Mouse (Mus musculus) liver, adult (tissue): ENCODE data around the gene Socs1.

ENCODE experiments used
- GATA4 ChIP-seq: IDR thresholded peaks from 2 replicates; pipeline ENCODE4 v1.6.1; 2014; ENCODE audit warnings: mild to moderate bottlenecking, low read length; ENCODE audit not compliant: insufficient replicate concordance

Gene Socs1

DNA sequence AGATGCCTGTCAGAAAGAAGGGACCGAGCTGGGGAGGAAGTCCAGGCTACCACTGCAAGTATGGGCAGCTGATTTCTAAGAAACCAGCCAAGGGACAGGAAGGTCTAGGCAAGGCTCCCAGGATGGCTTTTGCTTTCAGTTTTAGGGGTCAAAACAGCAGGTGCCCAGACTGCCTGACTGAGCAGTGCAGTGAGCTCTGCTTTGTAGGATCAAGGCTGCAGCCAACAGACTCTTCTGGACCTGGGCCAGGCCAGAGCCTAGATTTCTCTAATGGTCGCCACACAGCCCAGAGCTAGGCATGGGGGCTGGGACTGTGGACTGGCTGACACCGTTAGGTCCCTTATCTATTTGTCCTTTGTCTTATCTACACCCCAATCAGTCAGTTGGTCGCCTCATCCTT lies 10.6 kb downstream of the Socs1 start:
- no peak for TF ChIP-seq GATA4

DNA sequence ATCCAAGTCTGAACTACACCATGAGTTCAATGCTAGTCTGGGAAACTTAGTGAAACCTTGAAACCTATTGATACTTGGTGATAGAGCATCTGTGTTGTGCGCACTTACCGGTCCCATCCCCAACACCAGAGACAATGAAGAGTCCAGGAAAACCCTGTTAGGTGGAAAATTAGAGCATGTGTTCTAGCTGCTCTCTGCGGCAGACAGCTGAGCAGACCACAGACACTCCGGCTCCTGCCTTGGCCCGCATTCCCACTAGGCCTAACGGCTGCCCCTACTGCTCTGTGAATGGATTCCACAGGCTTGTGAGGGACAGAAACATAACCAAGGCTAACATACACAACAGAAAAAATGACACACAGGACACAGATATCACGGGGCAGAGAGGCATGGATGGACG lies 11.8 kb downstream of the Socs1 start:
- TF ChIP-seq GATA4 = no peak

DNA sequence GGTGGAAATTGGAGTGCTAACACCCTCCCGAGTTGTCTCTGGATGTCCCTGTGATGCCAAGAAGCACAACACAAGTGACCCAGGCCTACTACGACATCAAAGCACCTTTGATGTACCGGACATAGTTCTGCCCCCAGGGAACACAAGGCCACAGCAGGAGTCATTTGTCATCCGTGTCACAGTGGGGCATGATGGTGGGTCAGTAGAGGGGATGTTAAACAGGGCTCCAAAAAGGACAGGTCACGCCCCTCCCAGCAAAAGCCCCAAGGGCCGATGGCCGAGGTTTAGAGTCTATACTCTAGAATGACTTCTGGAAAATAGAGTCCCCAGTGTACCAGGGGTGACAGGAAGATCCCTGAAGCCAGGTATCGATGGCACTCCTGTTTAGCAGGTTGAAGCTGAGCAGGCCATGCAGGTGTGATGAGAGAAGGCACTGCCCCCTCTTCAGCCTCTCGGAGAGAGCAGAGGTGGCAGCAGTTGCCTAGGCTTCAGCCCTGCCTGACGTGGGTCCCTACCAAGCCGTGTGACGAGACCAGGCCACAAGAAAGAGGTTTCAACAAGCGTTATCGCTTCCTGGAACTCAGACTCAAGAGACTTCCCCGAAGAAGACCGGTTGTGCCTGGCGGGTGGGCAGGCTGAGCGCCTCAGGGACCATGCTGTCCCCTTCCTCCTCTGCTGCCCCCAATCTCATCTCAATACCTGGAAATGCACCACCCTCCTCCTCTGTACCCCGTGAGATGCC lies 13.4 kb downstream of the Socs1 start:
- no peak for TF ChIP-seq GATA4

DNA sequence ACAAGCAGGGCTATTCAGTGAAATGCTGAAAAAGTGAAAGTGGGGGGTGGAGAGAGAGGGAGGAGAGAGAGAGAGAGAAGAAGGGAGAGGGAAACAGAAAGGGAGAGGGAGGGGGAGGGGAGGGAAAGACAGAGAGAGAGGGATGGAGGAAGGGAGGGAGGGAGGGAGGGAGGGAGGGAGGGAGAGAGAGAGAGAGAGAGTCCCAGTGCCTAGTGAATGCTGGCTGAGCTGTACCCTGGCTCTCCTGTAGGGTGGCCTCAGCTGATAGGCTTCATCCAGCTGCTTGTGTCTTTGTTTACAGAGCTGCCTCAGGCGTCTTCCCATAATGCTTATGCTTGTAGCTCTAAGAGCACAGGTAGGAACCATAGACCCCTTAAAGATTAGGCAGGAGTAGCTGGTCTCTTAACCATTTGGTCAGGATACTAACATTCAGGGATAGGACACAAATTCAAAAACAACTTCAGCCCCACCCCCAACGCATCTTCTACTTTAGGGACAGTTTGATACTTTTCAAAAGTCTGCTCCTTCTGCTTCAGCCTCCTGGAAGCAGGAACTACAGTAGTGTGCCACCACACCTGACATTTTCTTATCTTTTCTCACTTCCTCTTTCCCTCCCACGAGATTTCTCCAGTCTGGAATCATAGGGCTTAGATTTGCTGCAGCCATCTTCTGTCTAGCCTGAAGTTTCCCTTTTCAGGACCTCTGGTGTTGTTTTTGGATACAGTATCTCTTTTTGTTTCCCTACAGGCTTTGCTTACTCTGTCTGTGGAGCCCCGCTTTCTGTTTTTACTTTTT lies 14.6 kb downstream of the Socs1 start:
- no peak for TF ChIP-seq GATA4

DNA sequence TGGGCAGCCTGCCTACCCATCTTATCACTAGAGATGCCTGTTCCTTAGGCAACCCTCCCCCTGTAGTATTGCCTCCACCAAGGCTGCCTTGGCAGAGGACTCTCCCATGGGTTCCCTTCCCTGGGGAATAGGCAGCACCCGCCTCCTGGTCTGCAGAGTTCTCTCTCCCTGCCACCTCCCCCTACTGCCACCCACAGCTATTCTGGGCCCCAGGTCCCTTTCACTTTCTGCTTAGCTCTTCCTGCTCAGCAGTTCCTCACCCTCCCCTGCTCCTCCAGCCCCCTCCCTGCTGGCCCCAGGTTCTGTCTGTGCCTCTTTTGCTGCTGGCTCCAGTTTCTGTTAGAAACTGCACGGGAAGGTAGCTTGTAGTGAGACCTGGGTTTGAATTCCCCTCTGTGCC lies 15.7 kb downstream of the Socs1 start:
- TF ChIP-seq GATA4 = no peak

DNA sequence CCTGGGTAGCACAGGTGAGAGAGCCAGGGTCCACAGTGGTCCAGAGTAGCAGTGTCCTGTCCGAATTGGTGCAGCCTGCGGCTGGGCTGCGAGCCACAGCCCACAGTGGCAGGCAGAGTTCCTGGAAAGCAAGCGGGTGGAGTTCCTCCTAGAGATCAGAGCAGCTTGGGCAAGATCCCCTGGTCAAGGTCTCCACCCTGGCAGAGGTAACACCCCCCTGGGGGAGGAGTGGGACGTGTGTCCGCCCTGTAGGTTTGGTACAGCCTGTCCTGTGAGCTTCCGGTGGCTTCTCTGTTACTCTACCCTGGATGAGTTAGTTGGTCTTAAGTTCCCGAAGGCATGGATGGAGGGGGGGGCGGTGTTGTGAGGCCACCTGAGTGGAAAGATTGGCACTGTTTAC lies 16.5 kb downstream of the Socs1 start:
- TF ChIP-seq GATA4 = no peak

DNA sequence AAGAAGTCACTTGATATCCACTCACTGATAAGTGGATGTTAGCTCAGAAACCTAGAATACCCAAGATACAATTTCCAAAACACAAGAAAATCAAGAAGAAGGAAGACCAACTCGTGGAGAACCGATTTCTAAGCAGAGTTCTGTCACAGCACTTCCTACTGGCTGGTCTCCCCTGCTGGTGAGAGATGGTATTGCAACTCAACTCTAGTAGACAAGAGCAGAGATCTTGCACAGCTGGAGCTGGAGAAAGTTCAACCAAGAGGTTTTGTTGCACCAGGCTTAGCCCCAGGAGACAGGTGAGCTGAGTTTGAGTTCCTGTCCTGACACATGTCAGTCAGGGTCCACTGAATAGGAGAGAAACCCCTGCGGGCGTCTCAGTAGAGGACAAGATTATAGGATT lies 18.2 kb downstream of the Socs1 start:
- no peak for TF ChIP-seq GATA4

DNA sequence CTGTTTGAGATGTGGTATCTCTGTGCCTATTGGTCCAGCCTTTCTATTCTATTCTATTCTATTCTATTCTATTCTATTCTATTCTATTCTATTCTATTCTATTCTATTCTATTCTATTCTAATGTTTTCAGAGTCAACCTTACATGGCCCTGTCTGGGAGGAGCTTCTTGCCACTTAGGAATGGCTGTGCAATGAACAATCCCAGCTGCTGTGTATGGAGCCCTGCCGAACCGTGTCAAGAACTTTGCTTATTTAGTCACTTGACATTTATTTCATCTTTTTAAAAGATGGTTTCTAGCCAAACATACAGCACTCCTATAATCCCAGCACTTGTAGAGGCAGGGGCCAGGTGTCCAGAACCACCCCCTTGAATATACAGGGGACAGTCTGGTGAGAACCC lies 21.0 kb downstream of the Socs1 start:
- TF ChIP-seq GATA4 = no peak

DNA sequence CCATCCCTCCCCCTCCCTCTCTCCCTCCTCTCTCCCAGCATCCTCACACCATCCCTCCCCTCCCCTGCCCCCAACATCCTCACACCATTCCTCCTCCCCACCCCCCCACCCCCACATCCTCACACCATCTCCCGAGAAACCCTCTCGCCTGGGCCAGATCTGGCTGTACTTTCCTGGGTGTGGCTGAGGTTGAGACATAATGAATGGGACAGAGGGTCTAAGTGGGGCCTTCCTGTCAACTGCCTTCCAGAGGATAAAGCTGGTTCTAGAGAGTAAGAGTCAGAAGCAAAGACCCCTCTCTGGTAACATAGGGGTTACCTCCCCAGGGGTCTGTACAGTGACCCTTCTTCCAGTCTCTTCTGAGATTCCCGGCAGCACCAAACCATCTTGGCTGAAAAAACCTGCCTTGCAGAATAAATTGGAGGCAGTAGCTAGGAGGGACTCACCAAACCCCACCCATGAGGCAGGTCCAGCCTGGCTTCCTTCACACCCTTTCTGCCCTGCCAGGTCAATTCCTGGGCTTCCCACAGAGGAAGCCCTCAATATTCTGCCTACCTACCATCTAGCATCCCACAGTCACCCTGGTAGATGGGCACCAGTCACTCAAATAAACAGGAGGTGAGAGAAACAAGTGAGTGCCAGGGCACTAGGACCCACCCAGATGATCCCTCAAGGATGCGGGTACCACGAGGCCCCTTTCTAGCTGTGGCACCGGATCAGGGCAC lies 21.6 kb downstream of the Socs1 start:
- no peak for TF ChIP-seq GATA4

DNA sequence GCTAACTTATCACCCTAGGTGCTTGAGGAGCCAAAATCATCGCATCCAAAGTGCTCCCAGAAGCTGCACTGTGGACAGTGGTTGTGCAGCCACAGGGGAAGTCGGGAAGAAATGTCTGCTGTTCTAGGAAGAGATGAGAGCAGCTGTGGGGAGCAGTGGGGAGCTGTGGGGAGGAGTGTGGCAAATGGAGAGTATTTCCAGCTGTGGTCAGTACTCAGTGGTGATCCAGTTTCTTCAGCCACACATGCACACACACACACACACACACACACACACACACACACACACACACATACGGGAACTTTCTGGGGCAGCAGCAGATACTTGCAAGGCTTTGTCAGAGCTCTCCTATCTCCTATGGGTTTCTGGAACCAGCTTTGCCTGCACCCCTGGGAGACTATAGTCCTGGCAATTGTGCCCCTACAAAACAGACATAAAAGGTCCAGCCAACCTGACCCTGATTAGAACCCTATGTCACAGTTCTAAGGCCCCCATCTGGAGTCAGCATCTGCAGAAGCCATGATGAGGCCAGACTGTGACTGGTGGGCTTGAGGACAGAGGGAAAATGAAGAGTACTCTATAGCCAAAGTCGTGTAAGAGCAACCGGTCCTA lies 22.7 kb downstream of the Socs1 start:
- TF ChIP-seq GATA4 = no peak

DNA sequence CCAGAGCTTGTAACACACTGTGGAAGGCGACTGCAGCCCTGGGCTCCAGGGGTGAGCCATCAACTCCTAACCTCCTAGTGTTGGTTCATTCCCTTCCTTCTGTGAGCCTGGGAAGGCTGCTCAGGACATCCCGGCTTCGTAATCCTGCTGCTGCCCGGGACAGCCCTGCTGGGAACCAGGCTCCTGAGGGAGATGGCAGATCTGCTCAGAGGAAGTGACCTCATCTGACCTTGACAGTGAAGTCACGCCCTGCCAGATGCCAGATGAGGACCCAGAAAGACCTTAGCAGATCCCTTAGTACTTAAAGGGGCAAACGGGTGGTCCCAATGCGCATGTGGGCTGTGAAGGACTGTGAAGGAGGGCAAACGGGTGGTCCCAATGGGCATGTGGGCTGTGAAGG lies 24.2 kb downstream of the Socs1 start:
- no peak for TF ChIP-seq GATA4

DNA sequence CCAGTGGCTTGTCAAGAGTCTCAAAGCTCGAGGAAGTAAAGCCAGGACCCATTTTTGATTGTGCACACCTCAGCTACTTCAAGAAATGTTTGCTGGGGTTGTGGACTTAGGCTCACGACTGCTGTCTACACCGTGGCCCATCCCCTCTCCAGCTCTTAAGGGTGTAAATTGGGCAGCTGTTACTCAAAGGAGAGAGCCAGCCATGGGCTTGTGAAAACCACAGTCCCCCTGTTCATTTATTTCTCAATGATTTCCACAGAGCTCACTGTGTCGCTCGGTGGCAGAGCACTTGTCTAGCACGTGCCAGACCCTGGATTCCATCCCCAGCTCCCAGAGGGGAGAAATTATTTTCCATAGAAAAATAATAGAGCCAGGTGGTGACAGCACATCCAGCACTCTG lies 29.2 kb downstream of the Socs1 start:
- no peak for TF ChIP-seq GATA4

DNA sequence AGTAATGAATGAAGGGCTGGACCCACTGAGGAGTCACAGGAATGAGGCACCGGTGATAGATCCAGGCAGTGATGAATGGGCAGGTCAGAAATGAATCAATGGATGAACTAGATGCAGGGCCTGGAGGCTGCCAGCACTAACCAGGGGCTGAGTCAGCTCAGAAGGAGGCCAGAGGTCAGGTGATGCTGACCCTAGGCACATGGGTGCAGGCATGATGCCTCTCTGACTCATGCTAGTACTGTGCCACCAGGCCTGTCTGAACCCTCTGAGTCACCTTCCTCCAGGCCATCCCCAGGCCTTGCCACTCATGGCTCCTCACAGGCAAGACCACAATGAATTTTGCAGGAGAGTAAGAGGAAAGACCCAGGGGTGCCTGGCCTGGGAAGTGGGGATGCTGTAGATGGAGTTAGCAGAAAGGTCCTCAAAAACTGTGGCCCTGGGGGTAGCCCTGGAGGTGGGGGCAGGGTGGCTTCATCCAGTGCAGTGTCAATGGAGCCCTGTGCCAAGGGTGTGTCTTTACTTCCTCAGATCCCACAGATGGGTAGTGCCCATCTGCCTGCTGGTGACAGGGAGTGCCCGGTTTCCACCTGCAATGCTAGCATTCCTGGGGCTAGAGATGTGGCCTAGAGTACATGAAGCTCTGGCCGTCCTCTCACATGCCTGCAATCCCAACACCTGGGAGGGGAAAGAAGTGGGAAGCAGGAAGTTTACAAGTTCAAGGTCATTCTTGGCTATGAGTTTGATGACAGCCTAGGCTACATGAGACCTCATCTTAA lies 30.6 kb downstream of the Socs1 start:
- TF ChIP-seq GATA4 = no peak

DNA sequence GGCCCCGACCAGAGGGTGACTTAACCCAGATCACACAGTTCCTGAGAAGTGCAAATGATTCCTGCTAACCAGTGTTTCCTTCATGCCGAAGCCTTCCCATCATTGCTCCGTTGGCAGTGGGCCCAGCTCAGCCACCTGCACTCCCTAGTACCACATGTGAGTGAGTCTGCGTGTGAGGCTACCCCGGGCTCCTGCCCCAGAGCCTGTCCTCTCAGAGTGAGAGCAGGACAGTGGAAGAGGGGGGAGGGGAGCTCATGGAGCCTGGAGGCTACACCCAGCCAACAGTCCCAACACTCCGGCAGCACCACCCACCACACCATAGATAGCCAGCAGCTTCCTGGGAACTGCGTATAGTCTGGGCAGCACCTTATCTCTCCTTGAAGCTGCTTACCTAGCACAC lies 35.5 kb downstream of the Socs1 start:
- TF ChIP-seq GATA4 = no peak

DNA sequence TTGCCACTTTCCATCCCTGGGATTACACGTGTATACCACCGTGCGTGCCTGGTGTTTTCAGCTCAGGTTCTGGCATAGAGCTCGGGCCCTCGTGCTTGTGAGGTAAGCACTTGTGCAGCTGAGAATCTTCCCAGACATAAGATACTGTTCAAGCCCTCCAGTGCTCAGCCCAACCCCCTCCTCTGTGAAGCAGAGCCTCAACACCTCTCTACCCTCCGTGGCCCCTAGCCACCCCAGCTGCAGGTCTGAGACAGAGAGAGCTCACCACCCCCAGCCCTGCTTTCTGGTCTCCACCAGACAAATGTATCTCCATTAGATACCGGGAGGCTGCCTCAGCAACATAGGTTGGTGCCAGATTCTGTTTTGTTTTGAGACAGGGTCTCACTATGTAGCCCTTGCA lies 36.1 kb downstream of the Socs1 start:
- TF ChIP-seq GATA4 = no peak
